Mouse (Mus musculus) heart, adult 2 months (tissue): ENCODE measurements around the gene Gm47996.

Experiments
- CTCF ChIP-seq: fragments of 200-600 bp; IDR thresholded peaks from 2 replicates; pipeline ENCODE4 v1.8.1; 2022; ENCODE audit warnings: antibody characterized with exemption, mild to moderate bottlenecking, moderate library complexity
- POLR2A ChIP-seq: fragments of 200-500 bp; IDR thresholded peaks from 2 replicates; pipeline ENCODE4 v1.6.1; 2011; ENCODE audit warnings: mild to moderate bottlenecking, low read depth, low read length, control low read depth; ENCODE audit not compliant: insufficient read depth

GRCm38 (mm10) chr1:151224536-151224935, 14.6 kb downstream of the Gm47996 start:
- TF ChIP-seq CTCF, result no peak
- no peak for TF ChIP-seq POLR2A
